Mouse (Mus musculus): Measurements from ENCODE around the gene Egfem1.

DNA sequence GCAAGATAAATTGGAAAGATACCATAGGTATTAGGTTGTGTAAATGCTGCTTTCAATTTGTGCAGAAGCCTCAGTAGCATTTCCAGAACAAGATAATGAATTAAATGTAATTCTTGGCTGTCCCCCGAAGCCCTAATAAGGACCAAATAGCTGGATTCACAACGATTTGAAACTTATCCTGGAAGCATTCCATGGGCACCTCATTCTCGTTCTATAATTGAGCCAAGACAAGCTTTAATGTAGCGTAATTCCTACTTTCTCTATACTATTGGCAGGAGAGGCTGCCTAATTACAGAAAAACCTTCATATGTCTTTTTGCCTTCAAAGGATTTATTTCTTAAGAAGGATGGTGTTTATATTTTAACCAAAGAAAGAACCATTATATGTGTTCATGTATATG is 18.7 kb upstream of the Egfem1 start:
- TF ChIP-seq CTCF (IDR thresholded peaks at IDR 0.05; ENCODE audit: low read depth), result no peak
- TF ChIP-seq EP300 (IDR thresholded peaks at IDR 0.05; ENCODE audit: low read depth), result no peak
